Mouse (Mus musculus): ENCODE results near the gene Kcnk3. TPM values are rescaled to one million over a fixed set of nuclear protein-coding genes. Genes with fewer than 3 reads are reported as not detected.
A peak's percentile ranks its signal among the peaks of the same experiment; 100 is the strongest.

Gene Kcnk3
- polyA plus RNA-seq, 1 experiment from 2014 or later: 11.1 TPM

GRCm38 (mm10) chr5:30667215-30667614 is 79.2 kb downstream of the Kcnk3 start:
- no peak for ATAC-seq (ENCODE audit: low FRiP score, low TSS enrichment)
- TF ChIP-seq EP300 (optimal IDR thresholded peaks at IDR 0.05): no peak
- TF ChIP-seq CTCF (IDR thresholded peaks at IDR 0.05; ENCODE audit: low read depth): no peak
- Histone ChIP-seq H3K27ac (replicated peaks) (peak overlapping the region; percentile 61), H3K9ac (ENCODE audit: low read length) (peak overlapping the region; percentile 79), H3K4me3 (ENCODE audit: low read depth, low read length) (peak overlapping the region; percentile 86), H3K4me1 (replicated peaks; ENCODE audit: control insufficient read depth, insufficient read depth) (no peaks in the 10 kb centered on the region), H3K27me3 (ENCODE audit: control insufficient read depth, insufficient read depth, low read length) (no peaks in the 10 kb centered on the region), H3K36me3 (ENCODE audit: control insufficient read depth, insufficient read depth, low read length) (0 out of 2 replicates have a peak, but pooled peaks cover 3% of the 10 kb centered on the region), H3K4me2 (replicated peaks; ENCODE audit: low read depth) (peak overlapping the region; percentile 94), H3K9me3 (ENCODE audit: control insufficient read depth, low read length) (no peaks in the 10 kb centered on the region)
- under 1% methylated on average over 13 of the region's 13 CpGs for WGBS
- DNase-seq (ENCODE audit: low spot score): no peak

DNA sequence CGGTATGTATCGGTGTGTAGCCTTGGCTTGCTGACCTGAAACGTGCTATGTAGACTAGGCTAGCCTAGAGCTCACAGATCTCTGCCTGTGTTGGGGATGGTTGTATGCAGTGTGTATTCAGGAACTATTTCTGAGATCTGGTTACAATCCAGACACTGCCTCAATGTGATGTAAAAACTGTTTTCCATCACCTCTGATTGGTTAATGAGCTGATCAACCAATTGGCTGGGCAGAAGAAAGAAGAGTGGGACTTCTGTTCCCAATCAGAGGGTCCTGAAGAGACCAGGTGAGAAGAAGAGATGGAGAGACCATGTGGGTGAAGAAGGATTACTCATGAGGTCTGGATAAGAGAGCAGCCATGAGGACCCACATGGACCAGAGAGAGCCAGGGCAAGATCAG is 79.7 kb downstream of the Kcnk3 start:
- peak overlapping the region; percentile 79; the same call in 1 of the 2 replicates for H3K9ac ChIP-seq (ENCODE audit: low read length)
- 5% methylated on average over 3 of the region's 3 CpGs for WGBS
- no peak for DNase-seq (ENCODE audit: low spot score)

DNA sequence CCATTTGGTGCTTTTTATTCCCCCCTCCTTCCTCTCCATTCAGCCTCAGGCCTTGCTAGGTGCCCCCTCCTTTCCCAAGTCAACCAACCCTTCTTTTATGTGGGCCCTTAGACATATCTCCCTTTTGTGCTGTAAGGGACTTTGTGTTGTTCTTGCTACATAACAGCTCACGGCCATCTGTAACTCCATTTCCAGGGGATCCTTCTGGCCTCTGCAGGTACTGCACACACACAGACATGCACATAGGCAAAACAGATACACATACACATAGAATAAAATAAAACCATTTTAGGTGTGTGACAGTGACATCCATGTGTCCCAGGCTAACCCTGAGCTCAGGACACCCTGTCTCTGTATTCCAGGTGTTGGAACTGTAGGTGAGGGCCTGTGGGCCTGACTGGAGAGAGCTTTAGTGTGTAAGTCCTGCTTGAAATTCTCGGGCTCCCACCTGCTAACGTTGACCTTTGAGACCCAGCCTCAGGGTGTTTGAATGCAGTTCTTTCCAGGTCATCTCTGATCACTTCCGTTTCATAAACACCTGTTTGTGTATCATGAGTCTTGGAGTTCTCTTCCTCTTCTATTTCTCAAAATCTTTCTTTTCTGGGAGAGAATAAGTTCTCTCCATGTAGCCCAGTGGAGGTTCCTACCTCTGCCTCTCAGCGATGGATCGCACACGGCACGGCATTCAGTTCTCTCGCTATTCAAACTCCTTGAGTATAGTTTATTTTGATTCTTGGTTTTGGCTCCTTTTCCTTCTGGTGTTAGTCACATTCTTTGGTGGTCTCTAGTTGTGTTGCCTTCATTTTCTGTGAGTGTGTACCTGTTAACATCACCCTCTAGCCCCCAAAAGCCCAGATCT is 80.9 kb downstream of the Kcnk3 start:
- 90% methylated on average over 9 of the region's 9 CpGs for WGBS
- Histone ChIP-seq H3K4me2 (replicated peaks; ENCODE audit: low read depth) (no peak overlapping the region), H3K36me3 (ENCODE audit: control insufficient read depth, insufficient read depth, low read length) (0 out of 2 replicates have a peak, but pooled peaks cover 3% of the 10 kb centered on the region), H3K4me3 (ENCODE audit: low read depth, low read length) (no peak overlapping the region), H3K4me1 (replicated peaks; ENCODE audit: control insufficient read depth, insufficient read depth) (no peaks in the 10 kb centered on the region), H3K27me3 (ENCODE audit: control insufficient read depth, insufficient read depth, low read length) (no peaks in the 10 kb centered on the region), H3K9me3 (ENCODE audit: control insufficient read depth, low read length) (no peaks in the 10 kb centered on the region), H3K9ac (ENCODE audit: low read length) (no peak overlapping the region), H3K27ac (replicated peaks) (no peak overlapping the region)
- no peak for ATAC-seq (ENCODE audit: low FRiP score, low TSS enrichment)
- TF ChIP-seq CTCF (IDR thresholded peaks at IDR 0.05; ENCODE audit: low read depth) (no peak), EP300 (optimal IDR thresholded peaks at IDR 0.05) (no peak)
- DNase-seq (ENCODE audit: low spot score): no peak

More for the DNA sequence above, 79.7 kb downstream of the Kcnk3 start:
- 0 out of 2 replicates have a peak, but pooled peaks cover 3% of the 10 kb centered on the region for H3K36me3 ChIP-seq (ENCODE audit: control insufficient read depth, insufficient read depth, low read length)
- H3K4me3 ChIP-seq (ENCODE audit: low read depth, low read length): peak overlapping the region; percentile 86
- H3K4me1 ChIP-seq (replicated peaks; ENCODE audit: control insufficient read depth, insufficient read depth): no peaks in the 10 kb centered on the region
- peak overlapping the region; percentile 94 for H3K4me2 ChIP-seq (replicated peaks; ENCODE audit: low read depth)
- no peak overlapping the region for H3K27ac ChIP-seq (replicated peaks)
- H3K27me3 ChIP-seq (ENCODE audit: control insufficient read depth, insufficient read depth, low read length): no peaks in the 10 kb centered on the region
- ATAC-seq (ENCODE audit: low FRiP score, low TSS enrichment): no peak
- TF ChIP-seq CTCF (IDR thresholded peaks at IDR 0.05; ENCODE audit: low read depth): no peak
- no peak for TF ChIP-seq EP300 (optimal IDR thresholded peaks at IDR 0.05)
- no peaks in the 10 kb centered on the region for H3K9me3 ChIP-seq (ENCODE audit: control insufficient read depth, low read length)

- Histone ChIP-seq H3K27ac (replicated peaks) (no peak overlapping the region), H3K4me2 (replicated peaks; ENCODE audit: low read depth) (no peak overlapping the region), H3K4me1 (replicated peaks; ENCODE audit: control insufficient read depth, insufficient read depth) (no peaks in the 10 kb centered on the region), H3K27me3 (ENCODE audit: control insufficient read depth, insufficient read depth, low read length) (no peaks in the 10 kb centered on the region), H3K9ac (ENCODE audit: low read length) (no peak overlapping the region), H3K4me3 (ENCODE audit: low read depth, low read length) (no peak overlapping the region), H3K9me3 (ENCODE audit: control insufficient read depth, low read length) (no peaks in the 10 kb centered on the region), H3K36me3 (ENCODE audit: control insufficient read depth, insufficient read depth, low read length) (0 out of 2 replicates have a peak, but pooled peaks cover 3% of the 10 kb centered on the region)
- ATAC-seq (ENCODE audit: low FRiP score, low TSS enrichment) (no peak), DNase-seq (ENCODE audit: low spot score) (no peak)
- WGBS: 82% methylated on average over 3 of the region's 3 CpGs
- TF ChIP-seq EP300 (optimal IDR thresholded peaks at IDR 0.05) (no peak), CTCF (IDR thresholded peaks at IDR 0.05; ENCODE audit: low read depth) (no peak)
Observed at GRCm38 (mm10) chr5:30669496-30669830, 81.5 kb downstream of the Kcnk3 start.

GRCm38 (mm10) chr5:30670091-30670490 is 82.1 kb downstream of the Kcnk3 start:
- H3K4me1 ChIP-seq (replicated peaks; ENCODE audit: control insufficient read depth, insufficient read depth): no peaks in the 10 kb centered on the region
- DNase-seq (ENCODE audit: low spot score) (no peak), ATAC-seq (ENCODE audit: low FRiP score, low TSS enrichment) (no peak)
- WGBS: 84% methylated on average over 7 of the region's 7 CpGs
- peaks cover 3% of the 10 kb centered on the region; the same call in 1 of the 2 replicates for H3K36me3 ChIP-seq (ENCODE audit: control insufficient read depth, insufficient read depth, low read length)
- no peak overlapping the region for H3K4me3 ChIP-seq (ENCODE audit: low read depth, low read length)
- H3K27me3 ChIP-seq (ENCODE audit: control insufficient read depth, insufficient read depth, low read length): no peaks in the 10 kb centered on the region
- H3K9ac ChIP-seq (ENCODE audit: low read length): no peak overlapping the region
- H3K27ac ChIP-seq (replicated peaks): no peak overlapping the region
- no peaks in the 10 kb centered on the region for H3K9me3 ChIP-seq (ENCODE audit: control insufficient read depth, low read length)
- H3K4me2 ChIP-seq (replicated peaks; ENCODE audit: low read depth): no peak overlapping the region
- TF ChIP-seq CTCF (IDR thresholded peaks at IDR 0.05; ENCODE audit: low read depth) (no peak), EP300 (optimal IDR thresholded peaks at IDR 0.05) (no peak)

GRCm38 (mm10) chr5:30674001-30674400 is 86.0 kb downstream of the Kcnk3 start:
- Histone ChIP-seq H3K4me3 (ENCODE audit: low read depth, low read length) (no peak overlapping the region), H3K9me3 (ENCODE audit: control insufficient read depth, low read length) (no peaks in the 10 kb centered on the region), H3K9ac (ENCODE audit: low read length) (no peak overlapping the region), H3K4me1 (replicated peaks; ENCODE audit: control insufficient read depth, insufficient read depth) (no peaks in the 10 kb centered on the region), H3K4me2 (replicated peaks; ENCODE audit: low read depth) (no peak overlapping the region), H3K36me3 (ENCODE audit: control insufficient read depth, insufficient read depth, low read length) (peaks cover 3% of the 10 kb centered on the region; the same call in 1 of the 2 replicates), H3K27me3 (ENCODE audit: control insufficient read depth, insufficient read depth, low read length) (no peaks in the 10 kb centered on the region), H3K27ac (replicated peaks) (no peak overlapping the region)
- DNase-seq (ENCODE audit: low spot score) (no peak), ATAC-seq (ENCODE audit: low FRiP score, low TSS enrichment) (no peak)
- TF ChIP-seq EP300 (optimal IDR thresholded peaks at IDR 0.05) (no peak), CTCF (IDR thresholded peaks at IDR 0.05; ENCODE audit: low read depth) (no peak)
- 63% methylated on average over 7 of the region's 7 CpGs for WGBS

Small RNA genes within 50 kb of the gene (microRNA-seq; reads per million reads assigned to microRNA genes)
- not detected for gene Mir5625

Other genes with a start within 250 kb of the Kcnk3 start
- 0.02 TPM in 2 replicates for gene Otof, start 126.2 kb upstream of the Kcnk3 start, polyA plus RNA-seq (2015; fragmentation: Nextera tagmentation; extraction: Ambion mirVana)
- not detected in 2 replicates for gene 1700001C02Rik, start 122.1 kb upstream of the Kcnk3 start, polyA plus RNA-seq (2015; fragmentation: Nextera tagmentation; extraction: Ambion mirVana)
- gene Cib4, start 42.3 kb upstream of the Kcnk3 start, polyA plus RNA-seq (2015; fragmentation: Nextera tagmentation; extraction: Ambion mirVana): 0.17 and 0.30 TPM in 2 replicates
- 30.6 and 35.6 TPM in 2 replicates for gene Slc35f6, start 59.8 kb downstream of the Kcnk3 start, polyA plus RNA-seq (2015; fragmentation: Nextera tagmentation; extraction: Ambion mirVana)
- 58.1 and 79.9 TPM in 2 replicates for gene Cenpa, start 78.6 kb downstream of the Kcnk3 start, polyA plus RNA-seq (2015; fragmentation: Nextera tagmentation; extraction: Ambion mirVana)
- 1.7 and 2.3 TPM in 2 replicates for gene Dpysl5, start 123.4 kb downstream of the Kcnk3 start, polyA plus RNA-seq (2015; fragmentation: Nextera tagmentation; extraction: Ambion mirVana)
- 14.1 and 15.5 TPM in 2 replicates for gene Mapre3, start 226.5 kb downstream of the Kcnk3 start, polyA plus RNA-seq (2015; fragmentation: Nextera tagmentation; extraction: Ambion mirVana)

Measured in stomach, postnatal 0 days (tissue).